Mouse (Mus musculus) stomach, embryonic 14.5 days (tissue): ENCODE results near the gene Dnah2. TPM values are rescaled to one million over a fixed set of nuclear protein-coding genes. Genes with fewer than 3 reads are reported as not detected.

Experiments used
- ATAC-seq: fragments of 200-750 bp; cut with Nextera tagmentation; 2 replicates; pipeline ENCODE4 v1.8.0; 2017; ENCODE audit warnings: low read depth, moderate TSS enrichment; ENCODE audit not compliant: insufficient number of reproducible peaks, insufficient read depth, low FRiP score
- H3K27ac ChIP-seq: fragments of 300-500 bp; sonication (generic); 2 replicates; pipeline ENCODE4 v1.5.1; 2014; ENCODE audit warnings: mild to moderate bottlenecking, low read length, moderate library complexity, mixed read lengths
- H3K27me3 ChIP-seq: fragments of 300-500 bp; sonication (generic); 2 replicates; pipeline ENCODE4 v1.6.1; 2014; ENCODE audit warnings: low read length, control low read depth, mixed read lengths; ENCODE audit not compliant: control insufficient read depth, insufficient read depth
- H3K36me3 ChIP-seq: fragments of 300-500 bp; sonication (generic); 2 replicates; pipeline ENCODE4 v1.6.1; 2014; ENCODE audit warnings: mild to moderate bottlenecking, control low read depth, low read length, moderate library complexity, mixed read lengths; ENCODE audit not compliant: control insufficient read depth, insufficient read depth
- H3K4me1 ChIP-seq: fragments of 300-500 bp; sonication (generic); 2 replicates; pipeline ENCODE4 v1.6.1; 2014; ENCODE audit warnings: low read length, control low read depth, mixed read lengths; ENCODE audit not compliant: control insufficient read depth, insufficient read depth
- H3K4me2 ChIP-seq: fragments of 300-500 bp; sonication (generic); replicated peaks from 2 replicates; pipeline ENCODE4 v1.6.1; 2014; ENCODE audit warnings: low read depth, low read length, control low read depth
- H3K4me3 ChIP-seq: fragments of 300-500 bp; sonication (generic); 2 replicates; pipeline ENCODE4 v1.5.1; 2014; ENCODE audit warnings: low read depth, low read length, control low read depth
- H3K9ac ChIP-seq: fragments of 300-500 bp; sonication (generic); replicated peaks from 2 replicates; pipeline ENCODE4 v1.6.1; 2014; ENCODE audit warnings: low read depth, mild to moderate bottlenecking, control low read depth, low read length, moderate library complexity, mixed read lengths
- H3K9me3 ChIP-seq: fragments of 300-500 bp; sonication (generic); 2 replicates; pipeline ENCODE4 v1.6.1; 2016; ENCODE audit warnings: low read depth, low read length, control low read depth; ENCODE audit not compliant: control insufficient read depth
- WGBS: fragments of 180-500 bp; shearing (Covaris S2); extraction: QIAGEN DNeasy Blood & Tissue Kit; methylation state at CpG from one replicate; pipeline ENCODE4 v1.1.7; 2014; 5-methylcytosine and 5-hydroxymethylcytosine counted together
- polyA plus RNA-seq: library from polyadenylated mRNA; unstranded; fragments of >200 nt; fragmentation: Nextera tagmentation; extraction: Ambion mirVana; gene quantifications from 2 replicates; pipeline ENCODE4 v1.2.1, GENCODE M21; 2014

The Dnah2 gene
- polyA plus RNA-seq, 1 experiment from 2014 or later = 1.4 TPM

- WGBS = 14% methylated on average over 10 of the region's 10 CpGs
- ATAC-seq = no peak
- no peaks in the 10 kb centered on the region for H3K9me3 ChIP-seq
Measured at GRCm38 (mm10) chr11:69420554-69421000, 128.3 kb downstream of the Dnah2 start.

GRCm38 (mm10) chr11:69419813-69420553 is 128.9 kb downstream of the Dnah2 start:
- Histone ChIP-seq H3K27me3 (no peaks in the 10 kb centered on the region), H3K27ac (peak overlapping the region; percentile 99), H3K36me3 (no peaks in the 10 kb centered on the region), H3K4me2 (peak overlapping the region; percentile 99), H3K9ac (peak overlapping the region; percentile 34), H3K4me1 (peaks cover 22% of the 10 kb centered on the region; the same call in 1 of the 2 replicates), H3K4me3 (peak overlapping the region; percentile 82), H3K9me3 (no peaks in the 10 kb centered on the region)
- no peak for ATAC-seq
- WGBS = under 1% methylated on average over 31 of the region's 31 CpGs

More at GRCm38 (mm10) chr11:69420554-69421000, 128.3 kb downstream of the Dnah2 start:
- H3K27me3 ChIP-seq = no peaks in the 10 kb centered on the region
- H3K36me3 ChIP-seq = no peaks in the 10 kb centered on the region
- H3K27ac ChIP-seq = no peak overlapping the region
- H3K4me2 ChIP-seq = peak overlapping the region; percentile 99
- H3K9ac ChIP-seq = no peak overlapping the region
- peaks cover 22% of the 10 kb centered on the region; the same call in 1 of the 2 replicates for H3K4me1 ChIP-seq
- peak overlapping the region; percentile 82 for H3K4me3 ChIP-seq

GRCm38 (mm10) chr11:69419443-69419812 is 129.5 kb downstream of the Dnah2 start:
- Histone ChIP-seq H3K4me3 (peak overlapping the region; percentile 82), H3K4me2 (peak overlapping the region; percentile 99), H3K27ac (peak overlapping the region; percentile 99), H3K9me3 (no peaks in the 10 kb centered on the region), H3K36me3 (no peaks in the 10 kb centered on the region), H3K9ac (peak overlapping the region; percentile 34), H3K4me1 (peaks cover 24% of the 10 kb centered on the region), H3K27me3 (no peaks in the 10 kb centered on the region)
- ATAC-seq = no peak
- whole genome bisulfite sequencing = under 1% methylated on average over 19 of the region's 19 CpGs

- under 1% methylated on average over 45 of the region's 45 CpGs for WGBS
- Histone ChIP-seq H3K27ac (peak overlapping the region; percentile 99), H3K27me3 (no peaks in the 10 kb centered on the region), H3K4me1 (peaks cover 31% of the 10 kb centered on the region), H3K4me3 (peak overlapping the region; percentile 82), H3K9ac (peak overlapping the region; percentile 67), H3K36me3 (no peaks in the 10 kb centered on the region; the same call in 1 of the 2 replicates), H3K4me2 (peak overlapping the region; percentile 99), H3K9me3 (no peaks in the 10 kb centered on the region)
- peak; percentile 90 for ATAC-seq
Measured at GRCm38 (mm10) chr11:69418481-69419442, 130.1 kb downstream of the Dnah2 start.

GRCm38 (mm10) chr11:69417449-69418384 is 131.2 kb downstream of the Dnah2 start:
- ATAC-seq = peak; percentile 33
- H3K36me3 ChIP-seq = peaks cover 9% of the 10 kb centered on the region; the same call in 1 of the 2 replicates
- peaks cover 41% of the 10 kb centered on the region for H3K4me1 ChIP-seq
- H3K27me3 ChIP-seq = no peaks in the 10 kb centered on the region
- peak overlapping the region; percentile 82 for H3K4me3 ChIP-seq
- peak overlapping the region; percentile 99 for H3K4me2 ChIP-seq
- under 1% methylated on average over 39 of the region's 39 CpGs for WGBS
- no peaks in the 10 kb centered on the region for H3K9me3 ChIP-seq
- peak overlapping the region; percentile 99 for H3K27ac ChIP-seq
- peak overlapping the region; percentile 67 for H3K9ac ChIP-seq

GRCm38 (mm10) chr11:69416921-69417448 is 131.9 kb downstream of the Dnah2 start:
- Histone ChIP-seq H3K4me2 (peak overlapping the region; percentile 99), H3K4me3 (peak overlapping the region; percentile 82), H3K9me3 (no peaks in the 10 kb centered on the region), H3K9ac (no peak overlapping the region), H3K27me3 (no peaks in the 10 kb centered on the region), H3K27ac (peak overlapping the region; percentile 99), H3K4me1 (peaks cover 49% of the 10 kb centered on the region), H3K36me3 (peaks cover 13% of the 10 kb centered on the region; the same call in 1 of the 2 replicates)
- ATAC-seq = no peak
- WGBS = 8% methylated on average over 8 of the region's 8 CpGs

- H3K4me1 ChIP-seq = peaks cover 51% of the 10 kb centered on the region
- WGBS = 2% methylated on average over 4 of the region's 4 CpGs
- H3K9me3 ChIP-seq = no peaks in the 10 kb centered on the region
- peak overlapping the region; percentile 82 for H3K4me3 ChIP-seq
- no peaks in the 10 kb centered on the region for H3K27me3 ChIP-seq
- no peak for ATAC-seq
- H3K36me3 ChIP-seq = peaks cover 13% of the 10 kb centered on the region; the same call in 1 of the 2 replicates
- peak overlapping the region; percentile 99 for H3K27ac ChIP-seq
- peak overlapping the region; percentile 90; the same call in 1 of the 2 replicates for H3K9ac ChIP-seq
- H3K4me2 ChIP-seq = peak overlapping the region; percentile 99
Measured at GRCm38 (mm10) chr11:69416509-69416908, 132.4 kb downstream of the Dnah2 start.
